Mouse (Mus musculus) layer of hippocampus, adult 8-10 months (tissue): ENCODE results near the gene Adap2. TPM values are rescaled to one million over a fixed set of nuclear protein-coding genes. Genes with fewer than 3 reads are reported as not detected.
"Not testable (repeated sequence)": the region's sequence is repeated elsewhere in the genome, so short reads cannot be mapped to it uniquely, and the experiment has no call there.

Experiments
- DNase-seq, 2 experiments: peaks; one replicate each; pipeline ENCODE4 v3.0.0; 2022; ENCODE audit warnings: low spot score in 2 of 2
- total RNA-seq, 4 experiments: library from RNA; stranded (reverse); gene quantifications; 2 replicates each; pipeline ENCODE4 v1.2.4; 2022

Adap2 gene
- total RNA-seq = 10 to 100 TPM in 2 of 4 experiments, 1 to 10 TPM in 2; 6.9 to 15.1 (median 9.9) TPM

DNA sequence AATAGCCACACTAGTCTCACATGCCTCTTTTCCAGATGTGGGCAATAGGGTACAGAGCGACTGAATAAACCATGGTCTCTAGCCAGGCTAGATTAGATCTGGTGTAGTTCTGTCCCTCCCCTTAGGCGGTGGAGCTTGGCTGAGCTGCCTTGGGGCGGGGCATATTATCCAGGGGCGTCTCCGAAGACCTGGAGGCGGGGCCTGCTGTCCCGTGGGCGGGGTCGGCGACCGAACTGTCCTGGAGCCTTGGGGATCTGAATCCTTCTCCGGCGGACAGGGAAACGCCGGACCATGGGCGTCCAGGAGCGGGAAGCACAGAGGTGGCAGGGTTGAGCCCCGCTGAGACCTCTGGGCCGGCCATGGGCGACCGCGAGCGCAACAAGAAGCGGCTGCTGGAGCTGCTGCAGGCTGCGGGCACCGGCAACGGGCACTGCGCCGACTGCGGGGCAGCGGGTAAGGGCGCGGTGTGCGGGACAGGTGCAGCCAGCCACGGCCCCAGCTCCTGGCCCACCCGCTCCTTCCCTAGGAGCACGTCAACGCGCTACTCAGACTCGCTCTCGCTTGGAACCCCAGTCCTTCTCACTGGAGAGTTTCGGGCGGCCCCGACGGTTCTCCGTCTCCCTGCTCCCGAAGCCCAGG is at the start of gene Adap2:
Gene Adap2, plus strand, starts transcription at position 249 of the 639 bp plus-strand sequence.
- DNase-seq = peak; percentile 45 to 51

DNA sequence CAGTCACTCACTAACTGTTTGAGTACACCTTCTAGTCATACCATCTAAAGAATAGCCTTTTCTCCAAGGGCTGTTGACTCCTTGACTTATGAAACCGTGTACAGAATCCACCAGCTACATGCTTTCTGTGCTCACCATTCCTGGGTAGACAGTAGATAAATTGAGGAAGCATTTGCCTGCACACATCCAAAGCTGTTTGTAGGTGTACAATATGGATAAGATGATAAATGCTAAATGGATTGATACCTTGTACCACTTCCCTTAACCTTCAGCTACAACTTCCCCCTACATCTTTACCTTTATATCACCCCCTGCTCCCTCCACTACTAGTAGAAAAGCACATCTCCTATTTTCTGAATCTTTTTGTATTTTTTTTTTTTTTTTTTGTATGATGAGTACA is 49.5 kb upstream of the Adap2 start:
- no peak for DNase-seq

- no peak for DNase-seq
Measured at GRCm38 (mm10) chr11:80116411-80116810, 37.5 kb upstream of the Adap2 start.

DNA sequence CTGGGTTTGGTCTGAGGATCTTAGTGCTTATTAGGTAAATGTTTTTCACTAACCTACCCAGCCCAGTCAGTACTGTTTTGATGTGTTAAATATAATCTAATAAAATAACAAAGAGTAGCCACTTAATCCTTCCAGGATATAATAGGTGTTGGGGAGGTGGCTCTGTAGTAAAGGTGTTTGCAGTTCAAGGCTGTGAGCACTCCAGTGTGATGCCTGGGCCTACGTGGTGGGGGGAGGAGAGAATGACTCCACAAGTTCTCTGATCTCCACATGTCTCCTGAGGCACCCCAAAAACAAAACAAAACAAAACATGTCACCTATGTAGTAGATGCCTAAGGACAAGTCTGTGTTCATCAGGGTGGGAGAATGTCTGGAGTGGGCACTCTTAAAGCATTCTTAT is 21.9 kb upstream of the Adap2 start:
- no peak for DNase-seq

- no peak for DNase-seq
Measured at GRCm38 (mm10) chr11:80134744-80135143, 19.2 kb upstream of the Adap2 start.

DNA sequence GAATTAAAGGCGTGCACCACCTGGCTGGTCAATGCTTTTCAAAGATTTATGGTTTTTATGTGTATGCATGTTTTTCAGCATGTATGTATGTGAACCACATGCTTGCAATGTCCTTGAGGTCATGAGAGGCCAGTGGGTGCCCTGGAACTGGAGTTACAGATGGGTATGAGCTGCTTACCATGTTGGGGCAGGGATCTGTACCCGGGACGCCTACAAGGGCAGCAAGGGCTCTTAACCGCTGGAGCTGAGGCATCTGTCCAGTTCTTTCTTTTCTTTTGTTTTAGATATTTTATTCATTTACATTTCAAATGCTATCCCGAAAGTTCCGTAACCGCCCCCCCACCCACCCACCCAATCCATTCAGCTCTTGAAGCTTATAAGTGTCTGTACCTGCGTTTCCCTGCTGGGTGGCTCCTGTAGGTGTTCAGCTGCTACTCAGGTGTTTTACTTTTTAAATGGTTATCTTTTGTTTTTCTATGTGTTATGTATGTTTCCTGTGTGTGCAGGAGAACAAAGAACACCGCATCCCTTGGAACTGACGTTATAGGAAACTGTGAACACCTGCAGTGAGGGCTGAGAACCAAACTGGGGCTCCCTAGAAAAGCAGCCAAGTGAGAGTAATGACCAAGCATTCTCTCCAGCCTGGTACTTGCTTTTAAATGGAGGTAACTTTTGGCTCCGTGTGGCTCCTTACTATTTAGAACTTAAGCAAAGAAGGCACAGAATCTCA is 17.8 kb upstream of the Adap2 start:
- no peak for DNase-seq

GRCm38 (mm10) chr11:80136786-80137185 is 17.1 kb upstream of the Adap2 start:
- DNase-seq = no peak

DNA sequence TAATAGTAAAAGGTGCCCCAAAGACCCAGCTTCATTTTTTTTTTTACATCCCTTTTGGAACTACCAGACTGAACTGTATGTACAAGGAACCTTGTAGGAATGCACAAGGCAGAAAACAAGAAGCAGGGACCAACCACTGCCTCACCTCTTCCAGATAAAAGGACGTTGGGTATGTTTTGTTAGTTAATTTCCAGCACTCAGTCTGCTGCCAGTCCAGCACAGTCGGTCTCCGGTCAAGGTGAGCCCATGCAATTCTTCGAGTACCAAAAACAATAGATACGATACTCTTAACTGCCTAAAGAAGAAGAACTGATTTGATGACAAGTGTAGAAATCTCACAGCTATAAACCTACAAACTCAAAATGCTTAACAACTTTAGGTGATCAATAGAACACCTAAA is 16.1 kb upstream of the Adap2 start:
- DNase-seq = no peak

- peak; percentile 75 to 85 for DNase-seq
Measured at GRCm38 (mm10) chr11:80141825-80142521, 11.9 kb upstream of the Adap2 start, which contains the start of gene Tefm. TSS of gene Tefm (minus strand) at chr11:80142175.

- no peak for DNase-seq
Measured at GRCm38 (mm10) chr11:80142872-80143271, 11.0 kb upstream of the Adap2 start.

GRCm38 (mm10) chr11:80145787-80146275 is 8.1 kb upstream of the Adap2 start:
- no peak for DNase-seq

- no peak for DNase-seq
Measured at GRCm38 (mm10) chr11:80147748-80148147, 6.2 kb upstream of the Adap2 start.

- DNase-seq = no peak
Measured at GRCm38 (mm10) chr11:80148313-80148712, 5.6 kb upstream of the Adap2 start.

DNA sequence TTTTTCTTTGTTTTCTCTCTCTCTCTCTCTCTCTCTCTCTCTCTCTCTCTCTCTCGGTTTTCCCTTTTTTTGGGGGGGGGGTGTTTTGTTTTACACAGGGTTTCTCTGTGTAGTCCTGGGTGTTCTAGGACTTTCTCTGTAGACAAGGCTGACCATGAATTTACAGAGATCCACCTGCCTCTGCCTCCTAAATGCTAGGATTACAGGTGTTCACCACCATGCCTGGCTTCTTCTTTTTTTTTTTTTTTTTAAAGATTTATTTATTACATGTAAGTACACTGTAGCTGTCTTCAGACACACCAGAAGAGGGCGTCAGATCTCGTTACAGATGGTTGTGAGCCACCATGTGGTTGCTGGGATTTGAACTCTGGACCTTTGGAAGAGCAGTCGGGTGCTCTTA is 4.9 kb upstream of the Adap2 start:
- not testable (repeated sequence) for DNase-seq

DNA sequence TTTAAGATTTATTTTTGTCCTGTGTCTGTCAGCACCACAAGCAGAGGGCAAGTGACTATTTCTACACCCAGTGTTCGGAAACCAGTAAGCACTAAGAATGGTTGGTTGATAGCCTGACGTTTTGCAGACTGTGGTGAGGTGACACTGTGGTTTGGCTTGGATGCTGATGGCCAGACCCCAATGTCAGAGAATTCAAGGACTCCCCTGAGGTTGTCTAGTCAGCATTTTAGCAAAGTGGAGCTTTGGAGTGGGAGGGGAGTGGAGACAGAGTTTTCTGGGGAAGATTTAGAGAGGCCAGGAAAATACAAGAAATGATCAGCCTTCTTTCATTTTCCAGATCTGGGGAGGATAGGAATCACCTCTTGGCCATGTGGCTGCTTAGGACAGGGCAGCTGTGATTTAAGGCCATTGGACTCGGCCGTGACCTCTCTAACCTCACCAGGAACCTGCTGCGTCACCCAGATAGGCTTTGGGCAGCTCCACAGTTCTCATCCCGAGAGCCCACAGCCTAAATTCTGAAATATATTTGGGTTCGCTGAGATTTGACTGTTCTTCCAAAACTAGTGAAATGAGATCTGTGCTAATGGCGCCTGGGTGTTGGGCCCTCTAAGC is 4.4 kb upstream of the Adap2 start:
- no peak for DNase-seq

DNA sequence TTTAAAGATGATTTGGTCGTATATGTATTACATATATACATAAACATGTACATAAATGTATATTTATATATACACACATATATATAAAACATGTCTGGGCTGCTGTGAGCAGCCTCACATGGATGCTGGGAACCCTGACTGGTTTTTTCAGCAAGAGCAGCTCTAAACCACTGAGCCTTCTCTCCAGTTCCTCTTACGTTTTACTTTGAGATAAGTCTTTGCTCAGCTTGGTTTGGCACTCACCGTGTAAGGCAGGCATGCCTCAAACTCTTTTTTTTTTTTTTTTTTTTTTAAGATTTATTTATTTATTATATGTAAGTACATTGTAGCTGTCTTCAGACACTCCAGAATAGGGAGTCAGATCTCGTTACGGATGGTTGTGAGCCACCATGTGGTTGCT is 3.3 kb upstream of the Adap2 start:
- no peak for DNase-seq

DNA sequence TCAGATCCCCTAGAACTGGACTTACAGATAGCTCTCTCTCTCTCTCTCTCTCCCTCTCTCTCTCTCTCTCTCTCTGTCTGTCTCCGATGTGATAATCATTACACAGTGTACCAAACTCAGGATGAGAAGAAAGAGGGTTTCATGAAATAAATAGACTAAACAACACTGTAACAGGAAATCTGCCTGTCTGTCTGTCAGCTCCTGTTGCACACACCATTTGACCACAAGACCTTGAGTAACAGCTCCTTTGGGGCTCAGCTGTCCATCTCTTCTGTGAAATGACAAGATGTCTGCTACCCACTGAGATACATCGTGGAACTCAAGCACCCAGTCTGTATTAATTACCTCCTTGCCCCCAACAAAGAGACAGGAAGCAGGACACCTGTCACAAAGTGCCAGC is 2.4 kb upstream of the Adap2 start:
- no peak for DNase-seq

DNA sequence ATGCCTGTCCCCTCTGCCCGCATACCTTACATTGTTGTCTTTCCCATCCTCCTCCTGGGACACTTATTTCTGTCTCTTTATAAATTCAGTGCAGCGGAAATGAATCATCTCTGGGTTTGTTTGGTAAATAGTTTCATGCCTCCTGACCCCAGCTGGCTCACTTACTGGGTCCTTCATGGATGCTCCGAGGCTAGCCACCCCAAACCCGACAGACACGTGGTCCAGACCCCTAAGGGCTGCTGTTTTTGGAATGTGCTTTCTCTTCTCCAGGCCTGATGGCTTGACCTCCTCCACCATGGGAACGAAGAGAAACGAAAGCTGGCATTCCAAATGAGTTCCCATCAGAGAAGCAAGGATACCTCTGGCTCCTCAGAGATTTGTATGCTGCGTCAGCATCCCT is 1.5 kb upstream of the Adap2 start:
- DNase-seq = no peak

DNA sequence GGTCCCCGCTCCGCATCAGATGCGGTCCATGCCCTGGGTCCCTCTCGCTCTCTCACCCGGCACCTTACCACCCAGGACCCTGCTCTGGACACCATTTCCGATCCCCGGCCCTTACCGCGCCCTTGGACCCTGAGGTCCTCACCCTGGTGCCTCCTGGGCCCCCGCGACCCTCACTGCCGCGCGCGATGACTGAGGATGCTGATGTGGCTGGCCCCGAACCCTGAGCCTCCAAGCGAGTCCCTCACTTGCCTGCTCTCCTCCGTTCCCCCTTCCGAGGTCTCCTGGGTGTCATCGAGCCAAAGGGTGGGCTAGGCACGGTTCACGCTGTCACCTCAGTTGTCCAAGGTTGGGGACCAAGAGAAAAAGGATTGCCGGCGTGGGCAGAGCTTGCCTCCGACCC is 596 bp downstream of the Adap2 start:
- no peak for DNase-seq

DNA sequence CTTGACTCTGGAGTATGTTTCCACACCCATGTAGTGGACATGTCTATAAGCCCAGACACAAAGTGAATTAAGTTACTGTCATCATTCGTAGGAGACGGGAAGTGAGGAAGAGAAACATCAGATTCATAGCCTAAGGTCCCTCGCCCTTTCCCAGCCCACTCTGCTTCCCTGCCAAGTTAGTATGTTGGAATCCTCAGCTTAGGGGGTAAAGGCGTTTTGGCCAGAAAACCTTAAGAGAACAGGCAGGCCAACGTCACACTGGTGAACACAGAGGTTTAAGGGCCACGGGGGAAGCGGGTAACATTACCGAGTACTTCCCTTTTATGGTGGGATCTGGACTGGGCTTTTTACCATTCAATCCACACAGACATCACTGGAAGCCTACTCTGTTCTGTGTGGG is 1.6 kb downstream of the Adap2 start:
- no peak for DNase-seq

GRCm38 (mm10) chr11:80155961-80156360 is 2.1 kb downstream of the Adap2 start:
- DNase-seq = no peak

GRCm38 (mm10) chr11:80156841-80157240 is 2.9 kb downstream of the Adap2 start:
- DNase-seq = no peak
